Mouse (Mus musculus) cerebellum, adult 11-12 months (tissue): ENCODE measurements at regions not wholly inside any gene's neighbourhood (a gene's known extent, or its start where the extent isn't known, plus 50 kb on each side); places are given as distances from the start of the nearest gene placed in this dataset.

Experiments used
- DNase-seq: peaks from one replicate; pipeline ENCODE4 v3.0.0; 2022

GRCm38 (mm10) chr8:30952818-30953217, 2475.7 kb upstream of the 5930422O12Rik start:
- DNase-seq, result no peak

- DNase-seq, result no peak
Observed at GRCm38 (mm10) chr8:30959436-30960180, 2468.9 kb upstream of the 5930422O12Rik start.

- no peak for DNase-seq
Observed at GRCm38 (mm10) chr8:30960486-30960885, 2468.0 kb upstream of the 5930422O12Rik start.

GRCm38 (mm10) chr8:30962207-30962606, 2466.3 kb upstream of the 5930422O12Rik start:
- DNase-seq, result no peak

DNA sequence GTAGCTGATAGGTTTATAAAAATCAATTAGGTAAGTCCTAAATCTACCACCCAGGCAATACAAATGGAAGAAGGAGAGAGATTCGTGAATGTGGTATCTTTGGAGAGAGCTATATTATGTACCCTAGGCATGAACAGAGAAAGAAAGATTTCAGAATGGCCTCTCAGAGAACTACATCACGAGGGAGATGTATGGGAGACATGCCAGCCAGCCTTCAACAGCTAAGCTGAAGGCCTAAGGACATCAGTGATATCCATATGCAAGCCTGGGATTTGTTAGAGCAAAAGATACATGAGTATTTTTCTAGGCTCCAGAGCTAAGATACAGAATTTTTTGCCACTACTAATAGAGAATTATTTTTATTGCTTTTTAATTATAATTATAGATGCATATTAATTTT, 2445.7 kb upstream of the 5930422O12Rik start:
- no peak for DNase-seq

GRCm38 (mm10) chr8:30988051-30988450, 2440.5 kb upstream of the 5930422O12Rik start:
- DNase-seq, result no peak

GRCm38 (mm10) chr8:30998657-30999056, 2429.9 kb upstream of the 5930422O12Rik start:
- DNase-seq, result no peak

DNA sequence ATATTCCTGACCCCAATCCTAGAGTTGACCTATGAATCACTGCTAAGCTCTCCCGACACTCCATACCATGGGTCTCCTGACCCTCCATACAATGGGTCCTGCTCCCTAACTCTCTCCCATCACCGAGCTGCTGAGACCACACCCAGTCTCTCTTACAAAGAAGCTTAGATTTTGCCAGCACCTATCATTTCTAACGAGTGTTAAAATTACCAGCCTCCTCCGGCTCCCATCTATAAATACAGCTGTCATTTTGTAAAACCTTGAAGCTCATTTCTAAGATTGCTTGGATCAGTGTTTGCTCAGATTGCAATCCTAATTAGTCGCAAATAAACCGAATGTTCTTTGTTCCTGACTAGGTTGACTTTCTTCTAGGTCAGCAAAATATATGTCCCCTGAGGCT, 2428.4 kb upstream of the 5930422O12Rik start:
- no peak for DNase-seq

DNA sequence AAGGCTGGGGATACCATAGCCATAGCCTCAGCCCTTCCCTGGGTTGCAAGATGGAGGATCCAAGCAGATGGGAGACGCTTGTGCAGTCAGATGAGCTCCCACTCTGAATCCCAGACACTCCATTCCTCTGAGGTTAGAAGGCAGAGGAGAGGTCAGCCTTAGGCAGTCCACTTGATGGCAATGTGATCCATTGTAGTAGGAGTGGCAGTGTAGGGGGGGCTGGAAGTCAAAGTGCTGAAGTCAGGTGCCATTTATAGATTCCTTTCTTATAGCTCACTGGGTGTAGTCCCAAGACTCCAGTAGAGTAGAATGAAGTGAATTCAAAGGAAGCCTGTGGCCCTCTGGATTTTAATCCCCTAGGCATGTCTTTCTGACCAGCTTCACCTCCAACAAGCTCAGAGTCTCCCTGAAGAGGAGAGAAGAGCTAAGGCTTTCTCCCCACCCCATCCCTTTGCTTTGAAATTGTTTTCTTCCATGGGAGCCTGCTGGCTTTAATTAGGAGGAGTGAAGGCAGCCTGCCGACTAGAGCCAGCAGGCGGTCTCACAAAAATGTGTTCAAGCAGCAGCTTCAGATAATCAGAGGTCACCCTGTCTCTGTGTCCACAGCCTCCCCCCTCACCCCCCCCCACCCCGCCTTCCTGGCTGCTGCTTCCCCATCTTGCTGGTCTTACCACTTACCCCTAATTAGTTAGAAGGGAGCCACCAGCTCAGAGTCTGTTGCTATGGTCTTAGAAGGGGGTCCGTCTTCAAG, 2426.4 kb upstream of the 5930422O12Rik start:
- DNase-seq, result no peak

DNA sequence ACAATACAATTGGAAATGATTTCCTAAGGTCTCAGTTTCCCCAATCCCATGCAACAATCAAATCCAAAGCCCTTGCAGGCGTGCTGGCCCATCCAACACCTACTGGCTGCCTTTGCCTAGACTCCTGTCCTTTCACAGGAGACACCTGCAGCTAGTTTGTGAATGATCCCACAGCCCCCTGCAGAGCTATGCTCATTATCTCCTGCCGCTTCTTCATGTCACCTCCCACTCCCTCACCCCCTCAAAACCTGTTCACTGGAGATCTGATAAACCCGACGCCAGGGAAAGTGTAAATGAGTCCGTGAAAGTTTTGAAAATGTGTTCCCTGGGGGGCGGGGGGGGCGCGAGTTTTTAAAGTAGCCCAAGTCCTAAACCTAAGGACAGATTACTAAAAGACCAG, 2420.2 kb upstream of the 5930422O12Rik start:
- no peak for DNase-seq

DNA sequence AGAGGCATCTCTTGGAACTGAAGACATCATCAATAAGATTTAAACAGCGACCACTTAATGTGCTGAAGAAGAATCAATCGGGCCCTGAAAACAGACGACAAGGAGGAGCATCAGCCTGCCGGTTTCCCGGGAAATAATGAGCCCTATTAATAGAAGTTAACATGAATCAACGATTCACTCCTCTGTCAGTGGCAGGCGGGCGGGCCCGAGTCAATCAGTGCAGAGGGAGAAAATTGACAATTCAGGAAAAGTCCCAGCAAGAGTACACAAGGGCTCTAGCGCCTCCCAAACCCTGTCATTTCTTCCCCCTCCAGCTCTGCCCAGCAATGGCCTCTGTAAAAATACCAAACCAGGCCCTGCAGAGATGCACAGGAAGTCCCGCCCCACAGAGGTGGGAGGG, 2416.4 kb upstream of the 5930422O12Rik start:
- DNase-seq, result no peak

- DNase-seq, result peak; percentile 84
Observed at GRCm38 (mm10) chr8:31031721-31032591, 2396.6 kb upstream of the 5930422O12Rik start.

DNA sequence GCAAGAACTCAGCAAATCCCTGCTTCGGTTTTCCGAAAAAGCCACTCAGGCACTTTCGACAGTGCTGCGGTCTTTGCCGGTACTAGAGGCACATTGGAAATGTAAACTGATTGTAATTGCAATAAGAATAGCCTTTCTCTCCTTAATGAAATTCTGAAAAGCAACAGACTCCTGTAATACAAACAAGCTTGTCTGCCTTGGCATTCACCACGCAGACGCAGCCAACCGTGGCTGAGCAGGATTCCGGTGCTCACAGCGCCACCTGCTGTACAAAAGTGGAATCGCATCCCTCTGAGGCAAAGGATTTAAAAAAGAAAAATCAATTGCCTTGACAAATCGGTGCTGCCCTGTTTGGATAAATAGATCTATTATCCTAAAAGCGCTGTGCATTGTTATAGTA, 2395.2 kb upstream of the 5930422O12Rik start:
- DNase-seq, result peak; percentile 82

- no peak for DNase-seq
Observed at GRCm38 (mm10) chr8:31036892-31037291, 2391.6 kb upstream of the 5930422O12Rik start.
